In genomic region chr6:22206630-22207293, GRCm38 (mm10) we compare ENCODE assay signal across 11 mouse cellular contexts.
DNase-seq lines count a peak whose midpoint lies in the region; ATAC-seq and TF ChIP-seq lines count a peak whose summit lies in the region.
"Had no signal": no experiment of that assay in that cellular context is flagged by ENCODE, and none has a peak within 500 bp of the region (broad histone marks: within the 10 kb centered on the region; RNA-seq: fewer than 3 reads in every experiment).

No protein-coding gene starts in this region.

- H3K27ac ChIP-seq in stomach, embryonic 14.5 days (ENCODE audit: low read length): peak overlapping the region; percentile 0; the same call in 1 of the 2 replicates
- H3K27ac ChIP-seq in stomach, postnatal 0 days (replicated peaks): no peak overlapping the region
- H3K27ac ChIP-seq in lung, embryonic 16.5 days (ENCODE audit: low read length): peak overlapping the region; percentile 43
- H3K27ac ChIP-seq: liver, embryonic 13.5 days had no signal

- DNase-seq in gastrocnemius, postnatal 25 days: peak; percentile 16
- DNase-seq in gastrocnemius, postnatal 4 days (ENCODE audit: low spot score in 2 of 2): no peak
- no peak for DNase-seq in stomach, postnatal 0 days (ENCODE audit: low spot score)
- DNase-seq in adrenal gland, postnatal 14 days: no peak
- no peak for DNase-seq in c-Kit-positive CD71-positive TER-119-positive erythroid progenitor cells, embryonic 14.5 days (ENCODE audit: low spot score)
- DNase-seq: gastrocnemius, postnatal 10 days; liver, embryonic 13.5 days had no signal

- H3K4me3 ChIP-seq in stomach, embryonic 14.5 days (ENCODE audit: low read depth, low read length): no peak overlapping the region
- H3K4me3 ChIP-seq in stomach, postnatal 0 days (ENCODE audit: low read depth, low read length): no peak overlapping the region
- H3K4me3 ChIP-seq in lung, embryonic 16.5 days (ENCODE audit: low read length): no peak overlapping the region
- H3K4me3 ChIP-seq: liver, embryonic 13.5 days; stomach, embryonic 15.5 days had no signal

- no peaks in the 10 kb centered on the region for H3K27me3 ChIP-seq in stomach, embryonic 14.5 days (ENCODE audit: control insufficient read depth, insufficient read depth, low read length)
- no peaks in the 10 kb centered on the region for H3K27me3 ChIP-seq in stomach, postnatal 0 days (ENCODE audit: control insufficient read depth, insufficient read depth, low read length)
- no peaks in the 10 kb centered on the region for H3K27me3 ChIP-seq in lung, embryonic 16.5 days (ENCODE audit: control insufficient read depth, insufficient read depth, low read depth, low read length)
- H3K27me3 ChIP-seq: liver, embryonic 13.5 days; stomach, embryonic 15.5 days had no signal

- TF ChIP-seq EP300 in stomach, postnatal 0 days (optimal IDR thresholded peaks at IDR 0.05): no peak

- H3K36me3 ChIP-seq in stomach, embryonic 14.5 days (ENCODE audit: control insufficient read depth, insufficient read depth, low read length): no peaks in the 10 kb centered on the region
- no peaks in the 10 kb centered on the region for H3K36me3 ChIP-seq in stomach, postnatal 0 days (ENCODE audit: control insufficient read depth, insufficient read depth, low read length)
- H3K36me3 ChIP-seq in lung, embryonic 16.5 days (ENCODE audit: control insufficient read depth, insufficient read depth, low read length): no peaks in the 10 kb centered on the region
- H3K36me3 ChIP-seq: liver, embryonic 13.5 days; stomach, embryonic 15.5 days had no signal

- ATAC-seq in stomach, embryonic 14.5 days (ENCODE audit: insufficient number of reproducible peaks, insufficient read depth, low FRiP score, low read depth): no peak
- ATAC-seq in stomach, postnatal 0 days (ENCODE audit: low FRiP score, low TSS enrichment): no peak
- ATAC-seq in lung, embryonic 16.5 days (ENCODE audit: low read depth): peak; percentile 89
- no peak for ATAC-seq in megakaryocyte, adult 5-6 weeks (ENCODE audit: poor library complexity, severe bottlenecking)

- no peaks in the 10 kb centered on the region for H3K9me3 ChIP-seq in stomach, embryonic 14.5 days (ENCODE audit: control insufficient read depth, low read depth, low read length)
- H3K9me3 ChIP-seq in stomach, postnatal 0 days (ENCODE audit: control insufficient read depth, low read length): no peaks in the 10 kb centered on the region
- no peaks in the 10 kb centered on the region for H3K9me3 ChIP-seq in lung, embryonic 16.5 days (ENCODE audit: control insufficient read depth, low read length)
- H3K9me3 ChIP-seq: liver, embryonic 13.5 days; stomach, embryonic 15.5 days had no signal

- H3K9ac ChIP-seq in stomach, embryonic 14.5 days (replicated peaks; ENCODE audit: low read depth, low read length): no peak overlapping the region
- H3K9ac ChIP-seq in stomach, postnatal 0 days (ENCODE audit: low read length): no peak overlapping the region
- H3K9ac ChIP-seq in lung, embryonic 16.5 days (ENCODE audit: low read length): no peak overlapping the region
- H3K9ac ChIP-seq: liver, embryonic 13.5 days; stomach, embryonic 15.5 days had no signal

- H3K4me2 ChIP-seq in stomach, embryonic 14.5 days (replicated peaks; ENCODE audit: low read depth, low read length): no peak overlapping the region
- H3K4me2 ChIP-seq in stomach, postnatal 0 days (replicated peaks; ENCODE audit: low read depth): no peak overlapping the region
- peak overlapping the region; percentile 42 for H3K4me2 ChIP-seq in lung, embryonic 16.5 days (ENCODE audit: low read depth, low read length)
- H3K4me2 ChIP-seq: liver, embryonic 13.5 days; stomach, embryonic 15.5 days had no signal

- no peak for TF ChIP-seq CTCF in stomach, postnatal 0 days (IDR thresholded peaks at IDR 0.05; ENCODE audit: low read depth)

- H3K4me1 ChIP-seq in stomach, embryonic 14.5 days (ENCODE audit: control insufficient read depth, insufficient read depth, low read length): no peaks in the 10 kb centered on the region
- H3K4me1 ChIP-seq in stomach, postnatal 0 days (replicated peaks; ENCODE audit: control insufficient read depth, insufficient read depth): no peaks in the 10 kb centered on the region
- peaks cover 5% of the 10 kb centered on the region; the same call in 1 of the 2 replicates for H3K4me1 ChIP-seq in lung, embryonic 16.5 days (replicated peaks; ENCODE audit: control insufficient read depth, insufficient read depth, low read length)
- H3K4me1 ChIP-seq: liver, embryonic 13.5 days; stomach, embryonic 15.5 days had no signal

- 47% methylated on average over 6 of the region's 6 CpGs for WGBS in stomach, embryonic 14.5 days
- WGBS in stomach, postnatal 0 days: 58% methylated on average over 6 of the region's 6 CpGs
- WGBS in lung, embryonic 16.5 days: 39% methylated on average over 5 of the region's 6 CpGs
